Mouse (Mus musculus): Measurements from ENCODE around the gene Lmna. TPM values are rescaled to one million over a fixed set of nuclear protein-coding genes. Genes with fewer than 3 reads are reported as not detected.

Lmna gene
- polyA plus RNA-seq, 1 experiment from 2014 or later = 22.8 TPM

GRCm38 (mm10) chr3:88510421-88511289 is 899 bp upstream of the Lmna start:
- H3K9me3 ChIP-seq (ENCODE audit: control insufficient read depth, low read length) = no peaks in the 10 kb centered on the region
- peak overlapping the region; percentile 70 for H3K27ac ChIP-seq (ENCODE audit: low read depth, low read length)
- peak overlapping the region; percentile 10 for H3K4me3 ChIP-seq (ENCODE audit: low read depth, low read length)
- WGBS = 56% methylated on average over 13 of the region's 13 CpGs
- H3K4me2 ChIP-seq (replicated peaks; ENCODE audit: low read depth, low read length) = peak overlapping the region; percentile 33
- H3K27me3 ChIP-seq (ENCODE audit: control insufficient read depth, insufficient read depth, low read length) = no peaks in the 10 kb centered on the region
- ATAC-seq (ENCODE audit: low FRiP score) = peak; percentile 11; the same call in 1 of the 2 replicates
- no peaks in the 10 kb centered on the region for H3K36me3 ChIP-seq (ENCODE audit: control insufficient read depth, insufficient read depth, low read length)
- H3K4me1 ChIP-seq (replicated peaks; ENCODE audit: control insufficient read depth, insufficient read depth, low read length) = peaks cover 10% of the 10 kb centered on the region
- DNase-seq (ENCODE audit: low spot score) = no peak
- H3K9ac ChIP-seq (ENCODE audit: low read depth, low read length) = peak overlapping the region; percentile 29

- H3K27ac ChIP-seq (ENCODE audit: low read depth, low read length) = peak overlapping the region; percentile 70
- H3K36me3 ChIP-seq (ENCODE audit: control insufficient read depth, insufficient read depth, low read length) = no peaks in the 10 kb centered on the region
- ATAC-seq (ENCODE audit: low FRiP score) (peak; percentile 18; the same call in 1 of the 2 replicates), DNase-seq (ENCODE audit: low spot score) (no peak)
- peaks cover 10% of the 10 kb centered on the region for H3K4me1 ChIP-seq (replicated peaks; ENCODE audit: control insufficient read depth, insufficient read depth, low read length)
- H3K9me3 ChIP-seq (ENCODE audit: control insufficient read depth, low read length) = no peaks in the 10 kb centered on the region
- H3K4me3 ChIP-seq (ENCODE audit: low read depth, low read length) = no peak overlapping the region
- peak overlapping the region; percentile 33 for H3K4me2 ChIP-seq (replicated peaks; ENCODE audit: low read depth, low read length)
- peak overlapping the region; percentile 29; the same call in 1 of the 2 replicates for H3K9ac ChIP-seq (ENCODE audit: low read depth, low read length)
- H3K27me3 ChIP-seq (ENCODE audit: control insufficient read depth, insufficient read depth, low read length) = peaks cover 1% of the 10 kb centered on the region; the same call in 1 of the 2 replicates
- 84% methylated on average over 3 of the region's 3 CpGs for WGBS
These were observed 506 bp downstream of the Lmna start for GRCm38 (mm10) chr3:88509250-88509649.

GRCm38 (mm10) chr3:88505765-88506164 is 4.0 kb downstream of the Lmna start:
- Histone ChIP-seq H3K27me3 (ENCODE audit: control insufficient read depth, insufficient read depth, low read length) (peaks cover 27% of the 10 kb centered on the region), H3K36me3 (ENCODE audit: control insufficient read depth, insufficient read depth, low read length) (no peaks in the 10 kb centered on the region), H3K27ac (ENCODE audit: low read depth, low read length) (no peak overlapping the region), H3K4me1 (replicated peaks; ENCODE audit: control insufficient read depth, insufficient read depth, low read length) (peaks cover 11% of the 10 kb centered on the region), H3K9ac (ENCODE audit: low read depth, low read length) (no peak overlapping the region), H3K4me2 (replicated peaks; ENCODE audit: low read depth, low read length) (no peak overlapping the region), H3K4me3 (ENCODE audit: low read depth, low read length) (no peak overlapping the region), H3K9me3 (ENCODE audit: control insufficient read depth, low read length) (no peaks in the 10 kb centered on the region)
- no peak for DNase-seq (ENCODE audit: low spot score)
- no peak for ATAC-seq (ENCODE audit: low FRiP score)
- 45% methylated on average over 7 of the region's 7 CpGs for WGBS

- Histone ChIP-seq H3K27me3 (ENCODE audit: control insufficient read depth, insufficient read depth, low read length) (peaks cover 27% of the 10 kb centered on the region), H3K9ac (ENCODE audit: low read depth, low read length) (no peak overlapping the region), H3K36me3 (ENCODE audit: control insufficient read depth, insufficient read depth, low read length) (no peaks in the 10 kb centered on the region), H3K4me1 (replicated peaks; ENCODE audit: control insufficient read depth, insufficient read depth, low read length) (peaks cover 5% of the 10 kb centered on the region), H3K4me2 (replicated peaks; ENCODE audit: low read depth, low read length) (no peak overlapping the region), H3K27ac (ENCODE audit: low read depth, low read length) (no peak overlapping the region), H3K4me3 (ENCODE audit: low read depth, low read length) (no peak overlapping the region), H3K9me3 (ENCODE audit: control insufficient read depth, low read length) (no peaks in the 10 kb centered on the region)
- WGBS = 67% methylated on average over 6 of the region's 6 CpGs
- no peak for DNase-seq (ENCODE audit: low spot score)
- no peak for ATAC-seq (ENCODE audit: low FRiP score)
These were observed 4.7 kb downstream of the Lmna start for GRCm38 (mm10) chr3:88505081-88505480.

GRCm38 (mm10) chr3:88503881-88504746 is 5.6 kb downstream of the Lmna start:
- H3K4me1 ChIP-seq (replicated peaks; ENCODE audit: control insufficient read depth, insufficient read depth, low read length) = peaks cover 5% of the 10 kb centered on the region
- H3K36me3 ChIP-seq (ENCODE audit: control insufficient read depth, insufficient read depth, low read length) = no peaks in the 10 kb centered on the region
- no peak overlapping the region for H3K27ac ChIP-seq (ENCODE audit: low read depth, low read length)
- no peak overlapping the region for H3K4me2 ChIP-seq (replicated peaks; ENCODE audit: low read depth, low read length)
- ATAC-seq (ENCODE audit: low FRiP score) = no peak
- WGBS = 42% methylated on average over 8 of the region's 8 CpGs
- no peaks in the 10 kb centered on the region for H3K9me3 ChIP-seq (ENCODE audit: control insufficient read depth, low read length)
- no peak overlapping the region for H3K9ac ChIP-seq (ENCODE audit: low read depth, low read length)
- peaks cover 27% of the 10 kb centered on the region for H3K27me3 ChIP-seq (ENCODE audit: control insufficient read depth, insufficient read depth, low read length)
- DNase-seq (ENCODE audit: low spot score) = no peak
- H3K4me3 ChIP-seq (ENCODE audit: low read depth, low read length) = no peak overlapping the region

GRCm38 (mm10) chr3:88503505-88503863 is 6.3 kb downstream of the Lmna start:
- DNase-seq (ENCODE audit: low spot score) (no peak), ATAC-seq (ENCODE audit: low FRiP score) (no peak)
- peaks cover 27% of the 10 kb centered on the region for H3K27me3 ChIP-seq (ENCODE audit: control insufficient read depth, insufficient read depth, low read length)
- no peaks in the 10 kb centered on the region for H3K36me3 ChIP-seq (ENCODE audit: control insufficient read depth, insufficient read depth, low read length)
- WGBS = 22% methylated on average over 4 of the region's 4 CpGs
- no peak overlapping the region; the same call in 1 of the 2 replicates for H3K4me3 ChIP-seq (ENCODE audit: low read depth, low read length)
- no peaks in the 10 kb centered on the region for H3K9me3 ChIP-seq (ENCODE audit: control insufficient read depth, low read length)
- H3K9ac ChIP-seq (ENCODE audit: low read depth, low read length) = 0 out of 2 replicates have a peak overlapping the region, but pooled peaks have one; percentile 77
- H3K27ac ChIP-seq (ENCODE audit: low read depth, low read length) = no peak overlapping the region
- H3K4me1 ChIP-seq (replicated peaks; ENCODE audit: control insufficient read depth, insufficient read depth, low read length) = peaks cover 5% of the 10 kb centered on the region
- H3K4me2 ChIP-seq (replicated peaks; ENCODE audit: low read depth, low read length) = peak overlapping the region; percentile 94; the same call in 1 of the 2 replicates

- peak; percentile 58 for DNase-seq (ENCODE audit: low spot score)
- Histone ChIP-seq H3K4me2 (replicated peaks; ENCODE audit: low read depth, low read length) (peak overlapping the region; percentile 94), H3K9ac (ENCODE audit: low read depth, low read length) (peak overlapping the region; percentile 77), H3K9me3 (ENCODE audit: control insufficient read depth, low read length) (no peaks in the 10 kb centered on the region), H3K4me1 (replicated peaks; ENCODE audit: control insufficient read depth, insufficient read depth, low read length) (peaks cover 5% of the 10 kb centered on the region), H3K36me3 (ENCODE audit: control insufficient read depth, insufficient read depth, low read length) (no peaks in the 10 kb centered on the region), H3K27me3 (ENCODE audit: control insufficient read depth, insufficient read depth, low read length) (peaks cover 27% of the 10 kb centered on the region), H3K4me3 (ENCODE audit: low read depth, low read length) (peak overlapping the region; percentile 57), H3K27ac (ENCODE audit: low read depth, low read length) (no peak overlapping the region)
- 1% methylated on average over 55 of the region's 55 CpGs for WGBS
- ATAC-seq (ENCODE audit: low FRiP score) = peak; percentile 75
These were observed 6.9 kb downstream of the Lmna start for GRCm38 (mm10) chr3:88502641-88503504.

GRCm38 (mm10) chr3:88502031-88502571 is 7.7 kb downstream of the Lmna start:
- no peaks in the 10 kb centered on the region for H3K36me3 ChIP-seq (ENCODE audit: control insufficient read depth, insufficient read depth, low read length)
- H3K9me3 ChIP-seq (ENCODE audit: control insufficient read depth, low read length) = no peaks in the 10 kb centered on the region
- H3K4me3 ChIP-seq (ENCODE audit: low read depth, low read length) = peak overlapping the region; percentile 57
- H3K4me1 ChIP-seq (replicated peaks; ENCODE audit: control insufficient read depth, insufficient read depth, low read length) = peaks cover 5% of the 10 kb centered on the region
- DNase-seq (ENCODE audit: low spot score) (peak; percentile 35), ATAC-seq (ENCODE audit: low FRiP score) (no peak)
- no peak overlapping the region for H3K27ac ChIP-seq (ENCODE audit: low read depth, low read length)
- 15% methylated on average over 11 of the region's 11 CpGs for WGBS
- peak overlapping the region; percentile 94 for H3K4me2 ChIP-seq (replicated peaks; ENCODE audit: low read depth, low read length)
- H3K9ac ChIP-seq (ENCODE audit: low read depth, low read length) = peak overlapping the region; percentile 77; the same call in 1 of the 2 replicates
- H3K27me3 ChIP-seq (ENCODE audit: control insufficient read depth, insufficient read depth, low read length) = peaks cover 27% of the 10 kb centered on the region

All from hindbrain, embryonic 11.5 days (tissue).